Mouse (Mus musculus) stomach, embryonic 14.5 days (tissue): ENCODE data around the gene Olfr1134. TPM values are rescaled to one million over a fixed set of nuclear protein-coding genes. Genes with fewer than 3 reads are reported as not detected.
"Not testable (repeated sequence)": the region's sequence is repeated elsewhere in the genome, so short reads cannot be mapped to it uniquely, and the experiment has no call there.

Experiments
- ATAC-seq: fragments of 200-750 bp; cut with Nextera tagmentation; 2 replicates; pipeline ENCODE4 v1.8.0; 2017; ENCODE audit warnings: low read depth, moderate TSS enrichment; ENCODE audit not compliant: insufficient number of reproducible peaks, insufficient read depth, low FRiP score
- H3K27ac ChIP-seq: fragments of 300-500 bp; sonication (generic); 2 replicates; pipeline ENCODE4 v1.5.1; 2014; ENCODE audit warnings: mild to moderate bottlenecking, low read length, moderate library complexity, mixed read lengths
- H3K27me3 ChIP-seq: fragments of 300-500 bp; sonication (generic); 2 replicates; pipeline ENCODE4 v1.6.1; 2014; ENCODE audit warnings: low read length, control low read depth, mixed read lengths; ENCODE audit not compliant: control insufficient read depth, insufficient read depth
- H3K36me3 ChIP-seq: fragments of 300-500 bp; sonication (generic); 2 replicates; pipeline ENCODE4 v1.6.1; 2014; ENCODE audit warnings: mild to moderate bottlenecking, control low read depth, low read length, moderate library complexity, mixed read lengths; ENCODE audit not compliant: control insufficient read depth, insufficient read depth
- H3K4me1 ChIP-seq: fragments of 300-500 bp; sonication (generic); 2 replicates; pipeline ENCODE4 v1.6.1; 2014; ENCODE audit warnings: low read length, control low read depth, mixed read lengths; ENCODE audit not compliant: control insufficient read depth, insufficient read depth
- H3K4me2 ChIP-seq: fragments of 300-500 bp; sonication (generic); replicated peaks from 2 replicates; pipeline ENCODE4 v1.6.1; 2014; ENCODE audit warnings: low read depth, low read length, control low read depth
- H3K4me3 ChIP-seq: fragments of 300-500 bp; sonication (generic); 2 replicates; pipeline ENCODE4 v1.5.1; 2014; ENCODE audit warnings: low read depth, low read length, control low read depth
- H3K9ac ChIP-seq: fragments of 300-500 bp; sonication (generic); replicated peaks from 2 replicates; pipeline ENCODE4 v1.6.1; 2014; ENCODE audit warnings: low read depth, mild to moderate bottlenecking, control low read depth, low read length, moderate library complexity, mixed read lengths
- H3K9me3 ChIP-seq: fragments of 300-500 bp; sonication (generic); 2 replicates; pipeline ENCODE4 v1.6.1; 2016; ENCODE audit warnings: low read depth, low read length, control low read depth; ENCODE audit not compliant: control insufficient read depth
- WGBS: fragments of 180-500 bp; shearing (Covaris S2); extraction: QIAGEN DNeasy Blood & Tissue Kit; methylation state at CpG from one replicate; pipeline ENCODE4 v1.1.7; 2014; 5-methylcytosine and 5-hydroxymethylcytosine counted together
- polyA plus RNA-seq: library from polyadenylated mRNA; unstranded; fragments of >200 nt; fragmentation: Nextera tagmentation; extraction: Ambion mirVana; gene quantifications from 2 replicates; pipeline ENCODE4 v1.2.1, GENCODE M21; 2014

Gene Olfr1134
- polyA plus RNA-seq = not detected in 2 replicates

DNA sequence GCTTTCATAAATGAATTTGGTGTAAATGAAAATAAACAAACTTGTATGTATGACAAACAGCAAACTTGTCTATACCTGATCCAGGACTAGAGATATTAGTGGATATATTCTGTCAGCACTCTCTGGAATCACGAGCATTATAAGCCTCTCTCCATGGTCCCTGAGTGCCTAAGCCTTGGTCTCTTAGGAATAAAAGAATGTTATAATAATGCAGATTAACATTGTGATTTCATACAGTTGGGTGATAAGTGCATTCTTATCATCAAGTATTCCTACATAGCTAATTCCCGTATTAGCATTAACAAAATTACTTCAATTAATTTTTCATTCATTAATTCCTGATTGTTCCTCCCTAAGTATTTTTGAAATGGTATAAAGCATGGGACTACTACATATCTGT is at the start of gene Olfr1134:
Gene Olfr1134 (minus strand): TSS at position 101 of the 400 bp plus-strand sequence.
- Histone ChIP-seq H3K27ac (no peak within 1 kb of the TSS), H3K9me3 (no peaks in the 10 kb centered on the region), H3K4me3 (no peak within 1 kb of the TSS), H3K36me3 (no peaks in the 10 kb centered on the region), H3K9ac (no peak within 1 kb of the TSS), H3K27me3 (no peaks in the 10 kb centered on the region), H3K4me1 (no peaks in the 10 kb centered on the region), H3K4me2 (no peak within 1 kb of the TSS)
- ATAC-seq = no peak
- 83% methylated on average over 2 of the region's 2 CpGs for WGBS

DNA sequence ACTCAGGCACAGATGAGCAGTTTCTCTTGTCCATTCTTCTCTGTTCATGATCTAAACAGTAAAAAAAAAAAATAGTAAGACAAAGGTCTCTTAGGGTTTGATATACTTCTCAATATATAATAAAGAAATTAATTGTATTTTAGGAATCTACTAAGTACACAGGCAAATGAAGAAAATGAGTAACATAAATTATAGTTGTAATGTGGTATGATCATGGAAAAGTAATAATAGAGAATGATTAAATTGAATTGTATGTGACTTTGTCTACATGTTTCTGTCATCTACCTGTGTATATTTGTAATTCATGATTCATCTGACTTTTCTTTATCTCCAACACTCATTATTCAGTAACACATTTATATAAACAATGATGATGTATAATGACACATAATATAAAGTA is 35.6 kb upstream of the Olfr1134 start, which contains the start of gene Olfr1136:
Gene Olfr1136 (minus strand): TSS at position 101 of the 400 bp plus-strand sequence.
- Histone ChIP-seq H3K27ac (no peak within 1 kb of the TSS), H3K9me3 (no peaks in the 10 kb centered on the region), H3K36me3 (no peaks in the 10 kb centered on the region), H3K27me3 (no peaks in the 10 kb centered on the region), H3K4me3 (no peak within 1 kb of the TSS), H3K4me1 (no peaks in the 10 kb centered on the region), H3K9ac (no peak within 1 kb of the TSS), H3K4me2 (no peak within 1 kb of the TSS)
- ATAC-seq = no peak

DNA sequence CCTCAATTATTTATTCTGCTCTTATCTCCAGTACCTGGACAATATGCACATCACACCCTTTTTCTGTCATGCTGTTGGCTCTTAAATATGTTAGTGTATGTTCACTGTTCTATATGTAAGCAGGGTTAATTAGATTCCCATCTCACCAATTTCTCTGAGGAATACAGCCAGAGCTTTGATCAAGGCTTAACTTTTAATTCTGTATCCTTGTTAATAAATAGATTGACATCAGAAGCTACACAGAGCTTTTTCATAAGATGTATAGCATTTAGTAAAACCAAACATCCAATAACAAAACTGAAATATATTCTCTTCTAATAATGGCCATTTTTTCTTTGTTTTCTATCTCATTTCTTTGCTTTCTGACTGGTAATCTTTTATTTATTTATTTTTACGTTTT is 15.3 kb upstream of the Olfr1134 start, which contains the start of gene Olfr1135:
Gene Olfr1135 (minus strand): TSS at position 101 of the 400 bp plus-strand sequence.
- H3K27ac ChIP-seq = no peak within 1 kb of the TSS
- no peak within 1 kb of the TSS for H3K4me2 ChIP-seq
- no peaks in the 10 kb centered on the region for H3K27me3 ChIP-seq
- ATAC-seq = no peak
- H3K9me3 ChIP-seq = no peaks in the 10 kb centered on the region
- H3K4me3 ChIP-seq = no peak within 1 kb of the TSS
- 15% methylated on average over 1 of the region's 1 CpGs for whole genome bisulfite sequencing
- no peak within 1 kb of the TSS for H3K9ac ChIP-seq
- no peaks in the 10 kb centered on the region for H3K4me1 ChIP-seq
- H3K36me3 ChIP-seq = no peaks in the 10 kb centered on the region

DNA sequence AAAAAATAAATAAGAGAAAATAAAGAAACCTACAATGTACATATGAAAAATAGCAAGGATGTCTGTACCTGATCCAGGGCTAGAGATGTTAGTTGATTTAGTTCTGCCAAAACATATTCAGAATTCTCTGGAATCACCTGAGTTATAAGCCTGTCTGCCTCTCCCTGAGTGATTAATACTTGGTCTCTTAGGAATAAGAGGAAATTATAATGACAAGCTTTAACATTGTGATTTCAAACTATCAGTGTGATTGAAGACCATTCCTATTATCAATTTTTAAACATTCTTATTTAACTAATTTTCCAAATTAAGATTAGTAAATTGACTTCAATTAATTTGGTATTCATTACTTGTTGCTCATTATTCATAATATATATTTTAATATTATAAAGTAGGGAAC is 11.0 kb downstream of the Olfr1134 start, which contains the start of gene Olfr1133:
Gene Olfr1133 (minus strand): TSS at position 101 of the 400 bp plus-strand sequence.
- Histone ChIP-seq H3K9ac (no peak within 1 kb of the TSS), H3K27me3 (no peaks in the 10 kb centered on the region)
- ATAC-seq = no peak

DNA sequence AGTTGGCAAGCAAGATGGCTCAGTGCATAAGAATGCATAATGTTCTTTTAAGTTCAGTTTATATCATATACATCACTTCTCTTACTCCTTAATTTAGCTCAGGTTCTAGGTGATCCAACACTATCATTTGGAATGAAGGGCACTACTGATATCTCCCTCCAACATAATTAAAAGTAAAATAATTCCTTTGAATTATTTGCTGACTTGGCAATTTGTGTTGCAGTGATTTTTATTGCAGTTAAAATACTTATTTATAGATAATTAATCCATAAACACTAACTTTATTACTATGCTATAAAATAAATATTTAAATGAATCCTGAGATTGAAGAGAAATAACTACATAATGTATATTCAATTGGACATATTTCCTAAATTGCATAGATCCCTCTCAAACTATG is 15.8 kb downstream of the Olfr1134 start:
- Histone ChIP-seq H3K4me2 (no peak overlapping the region), H3K9ac (no peak overlapping the region), H3K36me3 (no peaks in the 10 kb centered on the region), H3K9me3 (no peaks in the 10 kb centered on the region), H3K4me1 (no peaks in the 10 kb centered on the region), H3K27ac (no peak overlapping the region), H3K27me3 (no peaks in the 10 kb centered on the region), H3K4me3 (no peak overlapping the region)
- ATAC-seq = no peak

More for the DNA sequence above, 11.0 kb downstream of the Olfr1134 start, which contains the start of gene Olfr1133:
- no peak within 1 kb of the TSS for H3K27ac ChIP-seq
- H3K4me3 ChIP-seq = no peak within 1 kb of the TSS
- no peaks in the 10 kb centered on the region for H3K36me3 ChIP-seq
- H3K4me1 ChIP-seq = no peaks in the 10 kb centered on the region
- no peaks in the 10 kb centered on the region for H3K9me3 ChIP-seq
- no peak within 1 kb of the TSS for H3K4me2 ChIP-seq

DNA sequence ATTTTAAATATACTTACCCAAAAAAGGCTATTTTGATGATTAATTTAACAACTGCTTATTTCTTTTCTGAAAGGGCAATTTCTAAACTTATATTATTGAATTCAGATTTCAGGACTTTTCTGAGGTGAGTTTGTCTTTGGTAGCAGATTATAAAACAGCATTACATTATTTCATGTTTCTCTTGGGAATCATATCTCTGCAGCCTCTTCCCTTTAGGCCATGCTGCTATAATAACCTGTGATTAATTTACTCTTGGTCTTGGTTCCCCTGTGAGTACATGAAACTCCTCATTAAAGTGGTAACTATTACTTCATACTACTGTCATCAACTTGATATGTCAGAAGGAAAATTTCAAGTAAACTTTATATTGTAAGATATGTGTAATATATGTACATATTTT is 20.8 kb downstream of the Olfr1134 start, which contains the start of gene Olfr1132:
Gene Olfr1132 (minus strand): TSS at position 101 of the 400 bp plus-strand sequence.
- Histone ChIP-seq H3K4me3 (no peak within 1 kb of the TSS), H3K27me3 (no peaks in the 10 kb centered on the region), H3K27ac (no peak within 1 kb of the TSS), H3K9ac (no peak within 1 kb of the TSS), H3K4me2 (no peak within 1 kb of the TSS), H3K36me3 (no peaks in the 10 kb centered on the region), H3K4me1 (no peaks in the 10 kb centered on the region), H3K9me3 (no peaks in the 10 kb centered on the region)
- ATAC-seq = no peak

DNA sequence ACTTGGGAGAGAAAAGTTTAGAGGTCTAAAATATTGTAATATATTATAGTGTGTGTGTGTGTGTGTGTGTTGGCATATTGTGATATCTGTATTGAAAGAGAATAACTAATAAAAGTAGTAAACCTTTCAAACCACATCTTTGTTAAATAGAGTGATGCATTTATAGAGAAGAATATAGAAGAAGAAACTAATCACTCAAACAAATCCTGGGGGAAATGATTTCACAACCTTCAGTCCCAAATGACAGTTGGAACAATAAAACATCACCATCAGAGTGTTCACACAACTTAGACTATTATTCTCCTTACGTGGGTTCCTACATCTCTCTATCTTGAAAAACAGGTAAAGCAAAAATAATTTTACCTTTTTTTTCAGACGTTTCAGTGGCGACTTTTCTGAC is 31.5 kb downstream of the Olfr1134 start, which contains the start of gene Olfr1131:
Gene Olfr1131 (plus strand): TSS at position 301 of the 400 bp plus-strand sequence.
- no peaks in the 10 kb centered on the region for H3K36me3 ChIP-seq
- H3K9me3 ChIP-seq = no peaks in the 10 kb centered on the region
- H3K27me3 ChIP-seq = no peaks in the 10 kb centered on the region
- no peak within 1 kb of the TSS for H3K27ac ChIP-seq
- ATAC-seq = no peak
- no peak within 1 kb of the TSS for H3K4me3 ChIP-seq
- H3K9ac ChIP-seq = no peak within 1 kb of the TSS
- WGBS = 68% methylated on average over 3 of the region's 3 CpGs
- no peaks in the 10 kb centered on the region for H3K4me1 ChIP-seq
- H3K4me2 ChIP-seq = no peak within 1 kb of the TSS

DNA sequence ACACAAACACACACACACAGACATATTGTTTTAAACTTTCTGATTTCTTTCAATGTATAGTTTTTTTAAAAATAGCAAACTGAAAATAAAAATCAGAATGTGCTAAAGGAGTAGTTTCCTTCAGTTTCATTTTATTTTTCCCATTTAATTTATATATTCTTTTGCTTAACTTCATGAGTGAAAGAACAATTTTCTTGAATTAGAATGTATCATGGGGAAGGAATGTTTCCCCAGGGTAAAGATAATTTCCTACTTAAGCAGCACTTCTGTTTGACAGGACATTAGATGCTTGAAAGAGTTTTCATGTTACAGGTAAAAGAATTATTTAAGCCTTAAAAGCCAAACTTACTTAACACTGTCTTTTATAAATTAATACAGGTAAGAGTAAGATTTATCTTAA is 52.3 kb downstream of the Olfr1134 start, which contains the start of gene Olfr1130:
Gene Olfr1130 (plus strand): TSS at position 301 of the 400 bp plus-strand sequence.
- not testable (repeated sequence) for H3K9ac ChIP-seq, H3K9me3 ChIP-seq, H3K4me1 ChIP-seq, H3K4me3 ChIP-seq, H3K27ac ChIP-seq, H3K27me3 ChIP-seq, ATAC-seq, H3K36me3 ChIP-seq, H3K4me2 ChIP-seq
